Comparison of ENCODE assay signal across 9 mouse cellular contexts in genomic region chr2:180642555-180643260, GRCm38 (mm10). TPM values are rescaled to one million over a fixed set of nuclear protein-coding genes. Genes with fewer than 3 reads are reported as not detected.
A peak's percentile ranks its signal among the peaks of the same experiment; 100 is the strongest.
DNase-seq lines count a peak whose midpoint lies in the region; ATAC-seq and TF ChIP-seq lines count a peak whose summit lies in the region.
"Had no signal": no experiment of that assay in that cellular context is flagged by ENCODE, and none has a peak within 500 bp of the region (broad histone marks: within the 10 kb centered on the region; RNA-seq: fewer than 3 reads in every experiment).

Tcfl5 (minus strand) TSS chr2:180642708.

- no peaks in the 10 kb centered on the region for H3K79me2 ChIP-seq in heart, adult 2 months (replicated peaks; ENCODE audit: control insufficient read depth, insufficient read depth, low read length)

- peak within 1 kb of the TSS; percentile 47; the same call in 1 of the 2 replicates for H3K9ac ChIP-seq in heart, embryonic 13.5 days
- H3K9ac ChIP-seq in heart, adult 2 months (ENCODE audit: low read depth, low read length) = no peak within 1 kb of the TSS
- no peak within 1 kb of the TSS for H3K9ac ChIP-seq in hindbrain, embryonic 15.5 days
- H3K9ac ChIP-seq in midbrain, embryonic 14.5 days (replicated peaks; ENCODE audit: low read length) = no peak within 1 kb of the TSS

- DNase-seq in heart, adult 2 months = no peak
- peak; percentile 66 for DNase-seq in ZHBTc4 (ENCODE audit: low read depth, low spot score)
- DNase-seq in midbrain, embryonic 14.5 days = no peak
- no peak for DNase-seq in urinary bladder, postnatal 4 days (ENCODE audit: low spot score in 2 of 2)
- DNase-seq in adipocyte (ENCODE audit: low spot score) = no peak
- DNase-seq in gastrocnemius, adult 8-10 months (ENCODE audit: low spot score in 2 of 2) = no peak
- DNase-seq: lung, postnatal 36 days had no signal

- TF ChIP-seq POLR2A in heart, adult 2 months (IDR thresholded peaks at IDR 0.05; ENCODE audit: insufficient read depth, low read depth, low read length) = no peak

- H3K36me3 ChIP-seq in heart, embryonic 13.5 days = no peaks in the 10 kb centered on the region
- H3K36me3 ChIP-seq in heart, adult 2 months (ENCODE audit: control insufficient read depth, insufficient read depth, low read length) = no peaks in the 10 kb centered on the region
- no peaks in the 10 kb centered on the region for H3K36me3 ChIP-seq in hindbrain, embryonic 15.5 days
- H3K36me3 ChIP-seq in midbrain, embryonic 14.5 days (ENCODE audit: control insufficient read depth, insufficient read depth, low read length) = no peaks in the 10 kb centered on the region

- peaks cover 85% of the 10 kb centered on the region for H3K27me3 ChIP-seq in heart, embryonic 13.5 days (replicated peaks)
- peaks cover 9% of the 10 kb centered on the region for H3K27me3 ChIP-seq in heart, adult 2 months (ENCODE audit: control insufficient read depth, insufficient read depth, low read length)
- peaks cover 46% of the 10 kb centered on the region for H3K27me3 ChIP-seq in hindbrain, embryonic 15.5 days
- peaks cover 38% of the 10 kb centered on the region for H3K27me3 ChIP-seq in midbrain, embryonic 14.5 days (ENCODE audit: control insufficient read depth, insufficient read depth, low read length)

- H3K4me1 ChIP-seq in heart, embryonic 13.5 days = peaks cover 6% of the 10 kb centered on the region; the same call in 1 of the 2 replicates
- no peaks in the 10 kb centered on the region for H3K4me1 ChIP-seq in heart, adult 2 months (ENCODE audit: control insufficient read depth, insufficient read depth, low read length)
- H3K4me1 ChIP-seq in hindbrain, embryonic 15.5 days (replicated peaks) = peaks cover 6% of the 10 kb centered on the region
- H3K4me1 ChIP-seq in midbrain, embryonic 14.5 days (ENCODE audit: control insufficient read depth, insufficient read depth, low read length) = no peaks in the 10 kb centered on the region

- H3K27ac ChIP-seq in heart, embryonic 13.5 days (replicated peaks) = no peak within 1 kb of the TSS
- H3K27ac ChIP-seq in heart, adult 2 months = no peak within 1 kb of the TSS
- no peak within 1 kb of the TSS for H3K27ac ChIP-seq in hindbrain, embryonic 15.5 days (replicated peaks)
- H3K27ac ChIP-seq in midbrain, embryonic 14.5 days (replicated peaks; ENCODE audit: low read depth, low read length) = no peak within 1 kb of the TSS

- intact Hi-C loops in heart, adult 2 months (cut with DNase I) = no loop called here

- TF ChIP-seq EP300 in heart, adult 2 months (IDR thresholded peaks at IDR 0.05; ENCODE audit: insufficient read depth, low read depth, low read length) = no peak

- ATAC-seq in heart, embryonic 13.5 days (ENCODE audit: extremely low read depth, insufficient number of reproducible peaks, low FRiP score, low TSS enrichment) = no peak
- no peak for ATAC-seq in hindbrain, embryonic 15.5 days (ENCODE audit: low FRiP score, low read depth)
- ATAC-seq in midbrain, embryonic 14.5 days (ENCODE audit: low FRiP score, low TSS enrichment) = no peak

- WGBS in heart, embryonic 13.5 days = 2% methylated on average over 16 of the region's 56 CpGs
- WGBS in heart, adult 2 months = 21% methylated on average over 49 of the region's 56 CpGs
- WGBS in hindbrain, embryonic 15.5 days = under 1% methylated on average over 43 of the region's 56 CpGs
- 2% methylated on average over 45 of the region's 56 CpGs for WGBS in midbrain, embryonic 14.5 days

- TF ChIP-seq CTCF in heart, adult 2 months (IDR thresholded peaks at IDR 0.05) = no peak

- H3K9me3 ChIP-seq in heart, embryonic 13.5 days = peaks cover 22% of the 10 kb centered on the region
- H3K9me3 ChIP-seq in hindbrain, embryonic 15.5 days = peaks cover 6% of the 10 kb centered on the region
- H3K9me3 ChIP-seq in midbrain, embryonic 14.5 days (ENCODE audit: control insufficient read depth, low read length) = peaks cover 14% of the 10 kb centered on the region

- H3K4me2 ChIP-seq in heart, embryonic 13.5 days = peak within 1 kb of the TSS; percentile 65
- peak within 1 kb of the TSS; percentile 54 for H3K4me2 ChIP-seq in hindbrain, embryonic 15.5 days
- peak within 1 kb of the TSS; percentile 47 for H3K4me2 ChIP-seq in midbrain, embryonic 14.5 days (ENCODE audit: low read length)

- peak within 1 kb of the TSS; percentile 48 for H3K4me3 ChIP-seq in heart, embryonic 13.5 days
- H3K4me3 ChIP-seq in heart, adult 2 months = no peak within 1 kb of the TSS
- H3K4me3 ChIP-seq in hindbrain, embryonic 15.5 days = peak within 1 kb of the TSS; percentile 42
- peak within 1 kb of the TSS; percentile 30 for H3K4me3 ChIP-seq in midbrain, embryonic 14.5 days (replicated peaks; ENCODE audit: low read depth, low read length)

RNA-seq across cellular contexts. Expression of gene Tcfl5, which starts in this region (rescaled TPM):
- not detected in 2 replicates for polyA plus RNA-seq in heart, embryonic 13.5 days (2015; fragmentation: Nextera tagmentation; extraction: Ambion mirVana)
- total RNA-seq in heart, adult 2 months (2021) = not detected
- polyA plus RNA-seq in heart, adult 2 months (2012; rRNA removed) = 0.12 and 0.18 TPM in 2 replicates
- polyA plus RNA-seq in hindbrain, embryonic 15.5 days (2015; fragmentation: Nextera tagmentation; extraction: Ambion mirVana) = 0.87 and 0.96 TPM in 2 replicates
- 0.42 and 0.53 TPM in 2 replicates for polyA plus RNA-seq in midbrain, embryonic 14.5 days (2014; fragmentation: Nextera tagmentation; extraction: Ambion mirVana)
- not detected for total RNA-seq in gastrocnemius, adult 8-10 months (2022)
